10 mouse cellular contexts compared by ENCODE assay signal in the genomic region with DNA sequence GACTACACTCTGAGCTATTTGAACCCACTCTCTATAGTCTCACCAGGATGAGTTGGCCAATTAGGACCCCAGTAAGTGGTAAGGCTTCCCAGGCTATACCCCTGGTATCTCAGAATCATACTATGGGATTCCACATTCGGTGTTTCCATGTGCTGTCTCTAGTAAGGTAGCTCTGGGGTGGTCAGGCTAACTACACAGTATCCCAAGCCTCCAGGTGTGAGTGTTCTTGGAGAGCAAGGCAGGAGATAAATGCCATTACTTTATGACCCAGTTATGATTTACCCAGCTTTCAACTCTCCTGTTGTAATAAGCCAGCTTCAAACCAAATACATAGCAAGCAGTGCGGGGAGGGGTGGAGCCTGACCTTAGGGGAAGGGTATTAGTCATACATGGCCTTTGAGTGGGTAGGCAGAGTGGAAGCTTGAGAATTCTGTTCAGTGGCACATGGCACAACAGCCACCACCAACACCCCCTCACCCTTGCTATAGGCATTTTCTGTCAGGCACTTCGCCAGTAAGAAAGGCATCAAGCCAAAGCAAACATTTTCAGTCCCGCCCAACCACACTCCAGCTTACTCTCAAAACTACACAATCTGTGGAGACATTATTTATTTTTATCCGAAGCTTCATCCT.
DNase-seq lines count a peak whose midpoint lies in the region; ATAC-seq and TF ChIP-seq lines count a peak whose summit lies in the region.
"Had no signal": no experiment of that assay in that cellular context is flagged by ENCODE, and none has a peak within 500 bp of the region (broad histone marks: within the 10 kb centered on the region; RNA-seq: fewer than 3 reads in every experiment).

No protein-coding gene starts in this region.

- H3K27ac ChIP-seq in embryonic facial prominence, embryonic 13.5 days, result no peak overlapping the region
- no peak overlapping the region for H3K27ac ChIP-seq in embryonic facial prominence, embryonic 10.5 days (replicated peaks)
- no peak overlapping the region for H3K27ac ChIP-seq in lung, embryonic 14.5 days (ENCODE audit: low read depth)
- no peak overlapping the region for H3K27ac ChIP-seq in hindbrain, embryonic 16.5 days (ENCODE audit: low read depth, low read length)
- no peak overlapping the region for H3K27ac ChIP-seq in hindbrain, embryonic 13.5 days
- H3K27ac ChIP-seq: macrophage had no signal

- no peak for TF ChIP-seq CTCF in lung, embryonic 14.5 days (IDR thresholded peaks at IDR 0.05; ENCODE audit: low read depth)

- no peaks in the 10 kb centered on the region for H3K36me3 ChIP-seq in embryonic facial prominence, embryonic 13.5 days
- no peaks in the 10 kb centered on the region for H3K36me3 ChIP-seq in embryonic facial prominence, embryonic 10.5 days (replicated peaks)
- no peaks in the 10 kb centered on the region for H3K36me3 ChIP-seq in lung, embryonic 14.5 days (ENCODE audit: insufficient read depth)
- H3K36me3 ChIP-seq in hindbrain, embryonic 16.5 days (ENCODE audit: control insufficient read depth, insufficient read depth, low read length), result no peaks in the 10 kb centered on the region
- no peaks in the 10 kb centered on the region for H3K36me3 ChIP-seq in hindbrain, embryonic 13.5 days

- peak; percentile 76 for ATAC-seq in embryonic facial prominence, embryonic 13.5 days (ENCODE audit: insufficient number of reproducible peaks, insufficient read depth, low FRiP score, low TSS enrichment, low read depth)
- ATAC-seq in lung, embryonic 14.5 days (ENCODE audit: insufficient read depth), result peak; percentile 90
- ATAC-seq in hindbrain, embryonic 16.5 days, result no peak
- no peak for ATAC-seq in hindbrain, embryonic 13.5 days (ENCODE audit: low FRiP score)

- 68% methylated on average over 5 of the region's 5 CpGs for WGBS in embryonic facial prominence, embryonic 13.5 days
- 87% methylated on average over 5 of the region's 5 CpGs for WGBS in embryonic facial prominence, embryonic 10.5 days
- 31% methylated on average over 5 of the region's 5 CpGs for WGBS in lung, embryonic 14.5 days
- 80% methylated on average over 5 of the region's 5 CpGs for WGBS in hindbrain, embryonic 16.5 days
- WGBS in hindbrain, embryonic 13.5 days, result 80% methylated on average over 5 of the region's 5 CpGs

- H3K4me2 ChIP-seq in embryonic facial prominence, embryonic 13.5 days, result no peak overlapping the region
- no peak overlapping the region for H3K4me2 ChIP-seq in lung, embryonic 14.5 days
- H3K4me2 ChIP-seq in hindbrain, embryonic 16.5 days (ENCODE audit: low read length), result no peak overlapping the region
- H3K4me2 ChIP-seq in hindbrain, embryonic 13.5 days, result no peak overlapping the region

- DNase-seq in embryonic facial prominence, embryonic 10.5 days (ENCODE audit: low spot score), result no peak
- peak; percentile 6 for DNase-seq in urinary bladder, postnatal 14 days (ENCODE audit: low spot score)
- DNase-seq in urinary bladder, adult 2 months (ENCODE audit: low spot score), result no peak
- DNase-seq in lung, embryonic 14.5 days, result peak; percentile 89
- no peak for DNase-seq in embryo, embryonic 10 days (ENCODE audit: low spot score)
- DNase-seq: heart, adult 18-20 months had no signal

- H3K9me3 ChIP-seq in embryonic facial prominence, embryonic 13.5 days, result no peaks in the 10 kb centered on the region
- no peaks in the 10 kb centered on the region for H3K9me3 ChIP-seq in embryonic facial prominence, embryonic 10.5 days
- no peaks in the 10 kb centered on the region for H3K9me3 ChIP-seq in lung, embryonic 14.5 days (ENCODE audit: low read depth, low read length)
- no peaks in the 10 kb centered on the region for H3K9me3 ChIP-seq in hindbrain, embryonic 16.5 days (ENCODE audit: control insufficient read depth, low read length)
- H3K9me3 ChIP-seq in hindbrain, embryonic 13.5 days, result no peaks in the 10 kb centered on the region

- no peak overlapping the region for H3K4me3 ChIP-seq in embryonic facial prominence, embryonic 13.5 days
- no peak overlapping the region for H3K4me3 ChIP-seq in embryonic facial prominence, embryonic 10.5 days
- H3K4me3 ChIP-seq in lung, embryonic 14.5 days (ENCODE audit: low read depth, low read length), result no peak overlapping the region
- no peak overlapping the region for H3K4me3 ChIP-seq in hindbrain, embryonic 16.5 days (ENCODE audit: low read length)
- H3K4me3 ChIP-seq in hindbrain, embryonic 13.5 days, result no peak overlapping the region

- no peak overlapping the region for H3K9ac ChIP-seq in embryonic facial prominence, embryonic 13.5 days
- no peak overlapping the region for H3K9ac ChIP-seq in lung, embryonic 14.5 days
- no peak overlapping the region for H3K9ac ChIP-seq in hindbrain, embryonic 16.5 days (ENCODE audit: low read depth, low read length)
- no peak overlapping the region for H3K9ac ChIP-seq in hindbrain, embryonic 13.5 days

- no peaks in the 10 kb centered on the region; the same call in 1 of the 2 replicates for H3K4me1 ChIP-seq in embryonic facial prominence, embryonic 13.5 days
- H3K4me1 ChIP-seq in embryonic facial prominence, embryonic 10.5 days, result no peaks in the 10 kb centered on the region
- H3K4me1 ChIP-seq in lung, embryonic 14.5 days (ENCODE audit: insufficient read depth), result peaks cover 11% of the 10 kb centered on the region
- no peaks in the 10 kb centered on the region for H3K4me1 ChIP-seq in hindbrain, embryonic 16.5 days (ENCODE audit: control insufficient read depth, insufficient read depth, low read depth, low read length)
- H3K4me1 ChIP-seq in hindbrain, embryonic 13.5 days (replicated peaks), result no peaks in the 10 kb centered on the region

- H3K27me3 ChIP-seq in embryonic facial prominence, embryonic 13.5 days, result no peaks in the 10 kb centered on the region
- H3K27me3 ChIP-seq in embryonic facial prominence, embryonic 10.5 days (replicated peaks; ENCODE audit: low read depth, poor library complexity, severe bottlenecking), result no peaks in the 10 kb centered on the region
- H3K27me3 ChIP-seq in lung, embryonic 14.5 days (ENCODE audit: insufficient read depth, low read length), result no peaks in the 10 kb centered on the region
- no peaks in the 10 kb centered on the region for H3K27me3 ChIP-seq in hindbrain, embryonic 16.5 days (replicated peaks; ENCODE audit: control insufficient read depth, insufficient read depth, low read length)
- H3K27me3 ChIP-seq in hindbrain, embryonic 13.5 days, result no peaks in the 10 kb centered on the region

Comparison
In these comparisons a context has a peak if more than half of its experiments do, and no peak if none do; other contexts are left out.
1. DNase-seq: peak in urinary bladder, postnatal 14 days (single experiment) and lung, embryonic 14.5 days (single experiment); none in embryonic facial prominence, embryonic 10.5 days (single experiment), urinary bladder, adult 2 months (single experiment) and embryo, embryonic 10 days (single experiment).
2. ATAC-seq: peak in embryonic facial prominence, embryonic 13.5 days (single experiment) and lung, embryonic 14.5 days (single experiment); none in hindbrain, embryonic 16.5 days (single experiment) and hindbrain, embryonic 13.5 days (single experiment).